Mouse (Mus musculus) stomach, embryonic 15.5 days (tissue): ENCODE measurements around the gene Adcy4. TPM values are rescaled to one million over a fixed set of nuclear protein-coding genes. Genes with fewer than 3 reads are reported as not detected.

Experiments used
- ATAC-seq: fragments of 200-750 bp; cut with Nextera tagmentation; 2 replicates; pipeline ENCODE4 v1.8.0; 2017; ENCODE audit warnings: low read depth, moderate number of reproducible peaks, moderate TSS enrichment; ENCODE audit not compliant: insufficient read depth, low FRiP score
- H3K27ac ChIP-seq: fragments of 300-500 bp; sonication (generic); 2 replicates; pipeline ENCODE4 v1.5.1; 2015; ENCODE audit warnings: mild to moderate bottlenecking, inconsistent platforms
- H3K27me3 ChIP-seq: fragments of 300-500 bp; sonication (generic); replicated peaks from 2 replicates; pipeline ENCODE4 v1.6.1; 2015; ENCODE audit warnings: inconsistent platforms
- H3K36me3 ChIP-seq: fragments of 300-500 bp; sonication (generic); 2 replicates; pipeline ENCODE4 v1.6.1; 2015; ENCODE audit warnings: inconsistent platforms
- H3K4me1 ChIP-seq: fragments of 300-500 bp; sonication (generic); 2 replicates; pipeline ENCODE4 v1.6.1; 2015; ENCODE audit warnings: inconsistent platforms
- H3K4me2 ChIP-seq: fragments of 300-500 bp; sonication (generic); 2 replicates; pipeline ENCODE4 v1.6.1; 2015; ENCODE audit warnings: mild to moderate bottlenecking, inconsistent platforms
- H3K4me3 ChIP-seq: fragments of 300-500 bp; sonication (generic); replicated peaks from 2 replicates; pipeline ENCODE4 v1.5.1; 2015; ENCODE audit warnings: inconsistent platforms
- H3K9ac ChIP-seq: fragments of 300-500 bp; sonication (generic); 2 replicates; pipeline ENCODE4 v1.6.1; 2015; ENCODE audit warnings: inconsistent platforms
- H3K9me3 ChIP-seq: fragments of 300-500 bp; sonication (generic); 2 replicates; pipeline ENCODE4 v1.6.1; 2016; ENCODE audit warnings: inconsistent platforms
- WGBS: fragments of 180-500 bp; shearing (Covaris S2); methylation state at CpG from one replicate; pipeline ENCODE4 v1.1.7; 2015; 5-methylcytosine and 5-hydroxymethylcytosine counted together
- polyA plus RNA-seq: library from polyadenylated mRNA; unstranded; fragments of >200 nt; fragmentation: Nextera tagmentation; extraction: Ambion mirVana; gene quantifications from 2 replicates; pipeline ENCODE4 v1.2.1, GENCODE M21; 2015

Adcy4 gene
- polyA plus RNA-seq, 1 experiment from 2014 or later: 6.3 TPM

DNA sequence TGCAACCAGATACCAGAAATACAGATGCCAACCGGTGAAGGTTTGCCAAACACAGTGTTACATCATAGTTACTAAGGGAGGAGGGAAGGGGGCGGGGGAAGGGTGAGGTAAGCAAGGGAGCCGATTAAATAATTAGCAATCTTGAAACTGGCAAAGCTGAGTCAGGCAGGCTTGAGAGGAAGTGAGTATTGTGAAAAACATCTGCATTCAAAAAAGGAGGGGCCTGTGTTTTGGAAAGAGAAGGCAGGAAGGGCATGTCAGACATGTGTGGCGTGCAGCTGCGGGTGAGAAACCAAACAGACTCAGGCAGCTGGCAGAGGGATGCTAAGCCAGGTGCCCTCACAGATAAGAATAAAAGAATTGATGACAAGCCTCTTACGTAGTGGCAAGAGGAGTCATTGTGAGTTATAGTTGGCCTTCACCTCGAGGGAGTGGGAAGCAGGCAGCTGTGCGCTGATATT is 59.5 kb downstream of the Adcy4 start:
- peaks cover 10% of the 10 kb centered on the region; the same call in 1 of the 2 replicates for H3K4me1 ChIP-seq
- 0 out of 2 replicates have a peak, but pooled peaks cover 4% of the 10 kb centered on the region for H3K36me3 ChIP-seq
- no peak overlapping the region for H3K27ac ChIP-seq
- no peaks in the 10 kb centered on the region for H3K9me3 ChIP-seq
- H3K4me3 ChIP-seq: no peak overlapping the region
- ATAC-seq: no peak
- whole genome bisulfite sequencing: 40% methylated on average over 8 of the region's 8 CpGs
- no peaks in the 10 kb centered on the region for H3K27me3 ChIP-seq
- no peak overlapping the region for H3K9ac ChIP-seq
- H3K4me2 ChIP-seq: no peak overlapping the region

GRCm38 (mm10) chr14:55723433-55723832 is 60.5 kb downstream of the Adcy4 start:
- WGBS: 85% methylated on average over 7 of the region's 7 CpGs
- H3K27ac ChIP-seq: no peak overlapping the region
- H3K4me1 ChIP-seq: peaks cover 10% of the 10 kb centered on the region; the same call in 1 of the 2 replicates
- H3K4me3 ChIP-seq: no peak overlapping the region
- no peaks in the 10 kb centered on the region for H3K9me3 ChIP-seq
- H3K27me3 ChIP-seq: no peaks in the 10 kb centered on the region
- no peak for ATAC-seq
- H3K9ac ChIP-seq: no peak overlapping the region
- H3K36me3 ChIP-seq: peaks cover 11% of the 10 kb centered on the region; the same call in 1 of the 2 replicates
- H3K4me2 ChIP-seq: no peak overlapping the region

DNA sequence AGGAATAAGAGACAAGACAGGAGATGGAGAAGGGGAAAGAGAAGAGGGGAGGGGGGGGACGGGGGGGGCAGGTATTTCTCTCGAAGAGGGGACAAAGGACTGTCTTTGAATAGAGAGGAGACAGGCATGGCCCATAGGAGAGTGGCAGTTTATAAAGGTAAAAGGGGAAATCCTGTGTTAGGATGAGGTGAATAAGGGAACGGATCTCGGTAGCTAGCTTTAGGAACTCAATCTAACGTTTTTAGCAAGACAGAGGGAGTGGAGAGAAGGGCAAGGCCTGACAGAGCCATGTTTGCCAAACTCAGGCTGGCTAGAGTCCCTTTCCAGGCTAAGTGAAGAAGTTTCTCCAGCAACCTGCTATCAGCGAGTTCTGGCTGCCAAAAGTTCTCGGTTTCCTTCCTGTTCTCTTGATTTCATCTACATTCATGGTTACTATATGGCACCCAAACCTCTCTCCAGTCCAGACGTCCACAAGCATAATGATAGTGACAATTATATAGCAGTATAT is 61.4 kb downstream of the Adcy4 start:
- Histone ChIP-seq H3K27me3 (no peaks in the 10 kb centered on the region), H3K36me3 (peaks cover 16% of the 10 kb centered on the region), H3K27ac (no peak overlapping the region), H3K9me3 (no peaks in the 10 kb centered on the region), H3K4me3 (peak overlapping the region; percentile 81), H3K4me2 (peak overlapping the region; percentile 87), H3K4me1 (peaks cover 10% of the 10 kb centered on the region; the same call in 1 of the 2 replicates), H3K9ac (no peak overlapping the region)
- ATAC-seq: no peak
- 49% methylated on average over 8 of the region's 8 CpGs for whole genome bisulfite sequencing

- peak within 1 kb of the TSS; percentile 87 for H3K4me2 ChIP-seq
- peak within 1 kb of the TSS; percentile 75 for H3K9ac ChIP-seq
- H3K27ac ChIP-seq: peak within 1 kb of the TSS; percentile 88
- H3K27me3 ChIP-seq: no peaks in the 10 kb centered on the region
- H3K36me3 ChIP-seq: peaks cover 19% of the 10 kb centered on the region
- no peaks in the 10 kb centered on the region for H3K9me3 ChIP-seq
- peak within 1 kb of the TSS; percentile 81 for H3K4me3 ChIP-seq
- peaks cover 10% of the 10 kb centered on the region; the same call in 1 of the 2 replicates for H3K4me1 ChIP-seq
- ATAC-seq: peak; percentile 95
- WGBS: under 1% methylated on average over 50 of the region's 50 CpGs
Measured at GRCm38 (mm10) chr14:55721700-55722437, 62.0 kb downstream of the Adcy4 start, which contains the start of gene Rabggta. Gene Rabggta (minus strand): TSS chr14:55722263.

DNA sequence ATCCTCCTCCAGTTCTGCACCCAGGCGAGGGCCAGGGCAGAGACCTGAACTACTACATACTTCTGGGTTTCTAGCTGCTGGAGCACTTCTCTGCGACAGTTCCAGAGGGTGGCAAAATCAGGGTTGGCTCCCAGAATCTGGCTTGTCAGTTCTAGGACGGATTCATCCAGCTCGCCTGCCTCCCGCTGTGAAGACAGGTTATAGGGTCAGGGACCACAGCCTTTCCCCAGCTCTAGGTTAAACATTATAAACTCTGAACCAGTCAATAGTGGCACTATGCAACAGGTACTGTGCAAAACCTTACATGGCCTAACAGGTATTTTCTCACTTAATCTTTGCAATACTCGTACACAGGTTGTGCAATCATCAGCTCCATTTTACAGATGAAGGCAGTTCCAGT is 62.8 kb downstream of the Adcy4 start:
- 75% methylated on average over 6 of the region's 6 CpGs for WGBS
- H3K9me3 ChIP-seq: no peaks in the 10 kb centered on the region
- peak overlapping the region; percentile 87 for H3K4me2 ChIP-seq
- peaks cover 10% of the 10 kb centered on the region; the same call in 1 of the 2 replicates for H3K4me1 ChIP-seq
- H3K9ac ChIP-seq: no peak overlapping the region; the same call in 1 of the 2 replicates
- ATAC-seq: no peak
- H3K27me3 ChIP-seq: no peaks in the 10 kb centered on the region
- H3K27ac ChIP-seq: peak overlapping the region; percentile 88; the same call in 1 of the 2 replicates
- peak overlapping the region; percentile 81 for H3K4me3 ChIP-seq
- peaks cover 24% of the 10 kb centered on the region for H3K36me3 ChIP-seq

GRCm38 (mm10) chr14:55720666-55721065 is 63.2 kb downstream of the Adcy4 start:
- Histone ChIP-seq H3K9me3 (no peaks in the 10 kb centered on the region), H3K4me2 (peak overlapping the region; percentile 87), H3K9ac (no peak overlapping the region), H3K27ac (no peak overlapping the region; the same call in 1 of the 2 replicates), H3K36me3 (peaks cover 24% of the 10 kb centered on the region), H3K27me3 (no peaks in the 10 kb centered on the region), H3K4me1 (peaks cover 10% of the 10 kb centered on the region; the same call in 1 of the 2 replicates), H3K4me3 (peak overlapping the region; percentile 81; the same call in 1 of the 2 replicates)
- 92% methylated on average over 12 of the region's 12 CpGs for WGBS
- ATAC-seq: no peak

DNA sequence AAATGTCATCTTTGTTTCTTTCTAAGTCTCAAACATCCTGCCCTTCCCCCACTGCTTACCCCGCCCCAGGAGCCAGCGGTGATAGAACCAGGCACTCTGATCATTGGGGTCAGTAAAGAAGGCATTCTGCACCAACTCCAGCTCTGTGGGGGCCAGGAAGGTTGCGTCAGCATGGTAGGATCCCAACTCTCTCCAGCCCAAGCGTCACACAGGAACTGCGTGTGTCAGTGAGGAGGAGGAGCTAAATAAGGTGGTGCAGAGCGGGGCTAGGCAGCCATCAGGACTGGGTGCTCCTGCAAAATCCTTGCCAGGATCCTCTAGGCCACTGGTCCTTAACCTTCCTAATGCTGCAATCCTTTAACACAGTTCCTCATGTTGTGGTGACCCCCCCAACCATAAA is 64.2 kb downstream of the Adcy4 start:
- H3K4me1 ChIP-seq: peaks cover 10% of the 10 kb centered on the region; the same call in 1 of the 2 replicates
- H3K27me3 ChIP-seq: no peaks in the 10 kb centered on the region
- no peak overlapping the region for H3K4me3 ChIP-seq
- H3K36me3 ChIP-seq: peaks cover 24% of the 10 kb centered on the region
- no peak overlapping the region for H3K9ac ChIP-seq
- no peaks in the 10 kb centered on the region for H3K9me3 ChIP-seq
- H3K4me2 ChIP-seq: no peak overlapping the region
- WGBS: 85% methylated on average over 6 of the region's 6 CpGs
- H3K27ac ChIP-seq: no peak overlapping the region
- ATAC-seq: no peak

Other genes starting within 250 kb of the Adcy4 start
- gene Pck2, start 243.8 kb downstream of the Adcy4 start, polyA plus RNA-seq: 48.5 and 52.8 TPM in 2 replicates
- gene Dcaf11, start 224.1 kb downstream of the Adcy4 start, polyA plus RNA-seq: 63.6 and 75.7 TPM in 2 replicates
- gene A730061H03Rik, start 223.7 kb downstream of the Adcy4 start, polyA plus RNA-seq: 1.2 and 1.4 TPM in 2 replicates
- gene Fitm1, start 208.5 kb downstream of the Adcy4 start, polyA plus RNA-seq: 0.50 and 1.2 TPM in 2 replicates
- 159 and 176 TPM in 2 replicates for gene Psme1, start 206.0 kb downstream of the Adcy4 start, polyA plus RNA-seq
- gene Emc9, start 198.8 kb downstream of the Adcy4 start, polyA plus RNA-seq: 9.4 and 11.2 TPM in 2 replicates
- 265 and 289 TPM in 2 replicates for gene Psme2, start 193.0 kb downstream of the Adcy4 start, polyA plus RNA-seq
- 16.7 and 18.4 TPM in 2 replicates for gene Rnf31, start 192.4 kb downstream of the Adcy4 start, polyA plus RNA-seq
- gene Irf9, start 180.5 kb downstream of the Adcy4 start, polyA plus RNA-seq: 11.6 and 12.1 TPM in 2 replicates
- gene Rec8, start 166.1 kb downstream of the Adcy4 start, polyA plus RNA-seq: 9.2 and 10.7 TPM in 2 replicates
- gene Ipo4, start 148.1 kb downstream of the Adcy4 start, polyA plus RNA-seq: 81.1 and 82.4 TPM in 2 replicates
- gene Gm49378, start 146.2 kb downstream of the Adcy4 start, polyA plus RNA-seq: 1.3 and 1.7 TPM in 2 replicates
- gene Tm9sf1, start 140.3 kb downstream of the Adcy4 start, polyA plus RNA-seq: 123 and 124 TPM in 2 replicates
- gene Tssk4, start 133.9 kb downstream of the Adcy4 start, polyA plus RNA-seq: 0.40 and 0.59 TPM in 2 replicates
- 51.3 and 54.3 TPM in 2 replicates for gene Mdp1, start 123.6 kb downstream of the Adcy4 start, polyA plus RNA-seq
- gene Gmpr2, start 112.2 kb downstream of the Adcy4 start, polyA plus RNA-seq: 53.5 and 54.6 TPM in 2 replicates
- gene Nedd8, start 112.0 kb downstream of the Adcy4 start, polyA plus RNA-seq: 495 and 515 TPM in 2 replicates
- gene Tinf2, start 102.3 kb downstream of the Adcy4 start, polyA plus RNA-seq: 33.9 and 40.4 TPM in 2 replicates
- gene Tgm1, start 70.2 kb downstream of the Adcy4 start, polyA plus RNA-seq: 17.9 and 30.5 TPM in 2 replicates
- gene Rabggta, start 61.8 kb downstream of the Adcy4 start, polyA plus RNA-seq: 30.0 and 35.8 TPM in 2 replicates
- gene Dhrs1, start 38.4 kb downstream of the Adcy4 start, polyA plus RNA-seq: 92.9 and 96.4 TPM in 2 replicates
- 34.3 and 36.7 TPM in 2 replicates for gene Nop9, start 38.4 kb downstream of the Adcy4 start, polyA plus RNA-seq
- 11.8 and 12.9 TPM in 2 replicates for gene Cideb, start 25.6 kb downstream of the Adcy4 start, polyA plus RNA-seq
- gene Ltb4r2, start 22.7 kb downstream of the Adcy4 start, polyA plus RNA-seq: 0.85 and 0.96 TPM in 2 replicates
- 3.8 and 4.7 TPM in 2 replicates for gene Ltb4r1, start 18.1 kb downstream of the Adcy4 start, polyA plus RNA-seq
- gene Ripk3, start 4.8 kb upstream of the Adcy4 start, polyA plus RNA-seq: 32.0 and 36.9 TPM in 2 replicates
- gene Nfatc4, start 39.0 kb upstream of the Adcy4 start, polyA plus RNA-seq: 35.5 and 40.9 TPM in 2 replicates
- 15.4 and 18.5 TPM in 2 replicates for gene Nynrin, start 69.9 kb upstream of the Adcy4 start, polyA plus RNA-seq
- 0.42 and 0.46 TPM in 2 replicates for gene Cbln3, start 100.3 kb upstream of the Adcy4 start, polyA plus RNA-seq
- gene Khnyn, start 100.9 kb upstream of the Adcy4 start, polyA plus RNA-seq: 16.5 and 18.1 TPM in 2 replicates
- 56.0 and 65.7 TPM in 2 replicates for gene Sdr39u1, start 116.2 kb upstream of the Adcy4 start, polyA plus RNA-seq
- gene Cma1, start 160.6 kb upstream of the Adcy4 start, polyA plus RNA-seq: 23.0 and 27.4 TPM in 2 replicates
- gene Cma2, start 166.9 kb upstream of the Adcy4 start, polyA plus RNA-seq: not detected in 2 replicates
- gene Mcpt1, start 233.9 kb upstream of the Adcy4 start, polyA plus RNA-seq: 0.48 and 0.57 TPM in 2 replicates
- not detected in 2 replicates for gene Mcpt9, start 246.4 kb upstream of the Adcy4 start, polyA plus RNA-seq